Mouse (Mus musculus) gastrocnemius, postnatal 25 days (tissue): ENCODE data around the gene Phc2. TPM values are rescaled to one million over a fixed set of nuclear protein-coding genes. Genes with fewer than 3 reads are reported as not detected.

Source experiments
- DNase-seq: peaks from one replicate; pipeline ENCODE4 v3.0.0; 2022
- total RNA-seq, 2 experiments: library from RNA; stranded (reverse); gene quantifications; 1 replicate in 1 of 2; 2 replicates in 1 of 2; pipeline ENCODE4 v1.2.3; 2021

Gene Phc2
- total RNA-seq, 2 experiments from 2014 or later = 18.4 to 23.1 TPM

- DNase-seq = no peak
These were observed 88.6 kb downstream of the Phc2 start for GRCm38 (mm10) chr4:128743031-128743626.

- no peak for DNase-seq
These were observed 90.7 kb downstream of the Phc2 start for GRCm38 (mm10) chr4:128745160-128745559.

GRCm38 (mm10) chr4:128747614-128748270 lies 93.2 kb downstream of the Phc2 start:
- no peak for DNase-seq

GRCm38 (mm10) chr4:128748309-128748708 lies 93.8 kb downstream of the Phc2 start:
- DNase-seq = no peak

GRCm38 (mm10) chr4:128751006-128751405 lies 96.5 kb downstream of the Phc2 start:
- DNase-seq = no peak

GRCm38 (mm10) chr4:128752031-128752757 lies 97.7 kb downstream of the Phc2 start:
- no peak for DNase-seq

- DNase-seq = no peak
These were observed 99.1 kb downstream of the Phc2 start for GRCm38 (mm10) chr4:128753571-128753970.

GRCm38 (mm10) chr4:128755064-128755463 lies 100.6 kb downstream of the Phc2 start, which contains the start of gene A3galt2:
Gene A3galt2, plus strand, starts transcription at chr4:128755364.
- no peak for DNase-seq

- no peak for DNase-seq
These were observed 101.4 kb downstream of the Phc2 start for GRCm38 (mm10) chr4:128755900-128756299.

- DNase-seq = no peak
These were observed 104.7 kb downstream of the Phc2 start for GRCm38 (mm10) chr4:128759214-128759613.

GRCm38 (mm10) chr4:128760029-128760428 lies 105.5 kb downstream of the Phc2 start:
- DNase-seq = no peak

GRCm38 (mm10) chr4:128766929-128767328 lies 112.4 kb downstream of the Phc2 start:
- DNase-seq = no peak

GRCm38 (mm10) chr4:128768120-128768519 lies 113.6 kb downstream of the Phc2 start:
- no peak for DNase-seq

- DNase-seq = no peak
These were observed 115.3 kb downstream of the Phc2 start for GRCm38 (mm10) chr4:128769569-128770355.

GRCm38 (mm10) chr4:128770698-128771097 lies 116.2 kb downstream of the Phc2 start:
- no peak for DNase-seq

GRCm38 (mm10) chr4:128773820-128774219 lies 119.3 kb downstream of the Phc2 start:
- DNase-seq = peak; percentile 5

- DNase-seq = peak; percentile 12
These were observed 120.0 kb downstream of the Phc2 start for GRCm38 (mm10) chr4:128774467-128774866.

GRCm38 (mm10) chr4:128776568-128777289 lies 122.2 kb downstream of the Phc2 start:
- peak; percentile 44 for DNase-seq

GRCm38 (mm10) chr4:128777593-128777992 lies 123.1 kb downstream of the Phc2 start:
- DNase-seq = no peak

GRCm38 (mm10) chr4:128782037-128782436 lies 127.5 kb downstream of the Phc2 start:
- DNase-seq = no peak

GRCm38 (mm10) chr4:128782645-128783044 lies 128.1 kb downstream of the Phc2 start:
- DNase-seq = no peak
